Mouse (Mus musculus): ENCODE results near the gene Htra3.

Htra3 gene

DNA sequence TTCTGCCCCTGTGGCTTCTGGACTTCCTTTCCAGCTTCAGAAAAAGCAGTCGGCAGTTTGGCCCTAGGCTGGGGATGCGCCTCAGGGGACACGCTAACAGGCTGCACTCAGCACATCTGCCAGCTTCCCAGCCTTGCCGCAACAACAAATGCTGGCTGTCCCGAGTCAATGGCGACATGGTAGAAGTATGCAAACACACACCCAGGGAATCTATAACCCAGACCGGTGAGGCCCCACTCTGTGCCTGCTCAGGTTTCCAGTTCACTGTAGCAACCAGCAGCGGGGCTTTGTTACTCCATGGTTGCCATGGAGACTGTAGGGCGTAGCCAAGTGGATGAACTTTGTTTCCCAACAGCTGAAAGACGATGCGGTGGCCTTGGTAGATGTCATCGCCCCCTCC lies 70.2 kb downstream of the Htra3 start:
- DNase-seq, result peak; percentile 13 to 15

DNA sequence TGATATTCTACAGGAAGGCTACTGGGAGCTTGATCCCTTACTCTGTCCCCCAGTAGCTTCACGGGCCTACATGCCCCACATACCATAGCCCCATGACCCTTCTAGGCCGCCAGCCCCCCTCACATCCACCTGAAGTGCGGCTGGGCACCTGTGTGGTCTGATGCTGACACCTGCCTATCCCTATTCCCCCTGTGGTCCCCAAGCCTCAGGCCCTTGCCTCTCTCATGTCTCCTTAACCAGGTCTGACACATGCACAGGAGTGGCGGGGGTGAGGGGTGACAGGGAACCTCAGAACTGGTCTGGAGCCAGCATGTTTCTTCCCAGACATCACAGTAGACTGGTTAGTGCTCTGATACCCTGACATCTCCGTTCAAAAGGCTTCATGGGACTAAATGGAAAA lies 71.0 kb downstream of the Htra3 start:
- DNase-seq, result no peak

DNA sequence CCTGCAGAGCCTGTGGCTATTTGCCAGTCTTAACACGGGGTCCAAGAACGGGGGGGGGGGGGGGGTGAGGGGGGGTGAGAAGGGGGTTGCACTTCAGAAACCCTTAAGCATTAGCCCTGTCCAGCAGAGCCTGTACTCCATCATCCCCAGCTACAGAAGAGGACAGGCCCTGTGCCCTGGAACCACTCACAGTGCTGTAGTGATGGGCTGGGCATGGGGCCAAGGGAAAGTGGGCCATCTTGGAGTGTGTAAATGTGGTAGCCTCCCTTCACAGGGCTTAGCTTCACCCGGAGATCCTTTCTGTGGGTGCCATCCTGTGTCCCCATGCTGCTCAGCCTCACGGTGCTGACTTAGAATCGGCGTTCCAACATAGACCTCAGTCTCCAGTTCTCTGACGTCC lies 71.8 kb downstream of the Htra3 start:
- no peak for DNase-seq

DNA sequence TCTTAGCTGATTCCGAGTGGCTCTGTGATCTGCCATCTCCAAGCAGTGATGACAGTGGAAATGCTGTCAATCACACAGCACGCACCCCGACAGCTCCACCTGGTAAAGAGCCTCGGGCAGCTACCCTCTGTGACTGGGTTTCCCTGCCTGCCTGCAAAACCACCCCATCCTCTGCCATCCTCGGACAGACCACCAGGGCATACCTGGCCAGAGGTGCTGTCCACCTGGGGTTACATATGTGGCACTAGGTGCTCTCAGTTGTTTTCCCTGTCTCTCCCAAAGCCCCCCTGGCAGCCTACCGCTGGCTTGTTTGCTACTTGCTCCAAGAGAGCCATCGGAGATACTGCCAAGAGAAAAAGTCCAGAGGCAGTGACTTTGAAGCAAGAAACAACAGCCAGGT lies 72.8 kb downstream of the Htra3 start:
- DNase-seq, result no peak

DNA sequence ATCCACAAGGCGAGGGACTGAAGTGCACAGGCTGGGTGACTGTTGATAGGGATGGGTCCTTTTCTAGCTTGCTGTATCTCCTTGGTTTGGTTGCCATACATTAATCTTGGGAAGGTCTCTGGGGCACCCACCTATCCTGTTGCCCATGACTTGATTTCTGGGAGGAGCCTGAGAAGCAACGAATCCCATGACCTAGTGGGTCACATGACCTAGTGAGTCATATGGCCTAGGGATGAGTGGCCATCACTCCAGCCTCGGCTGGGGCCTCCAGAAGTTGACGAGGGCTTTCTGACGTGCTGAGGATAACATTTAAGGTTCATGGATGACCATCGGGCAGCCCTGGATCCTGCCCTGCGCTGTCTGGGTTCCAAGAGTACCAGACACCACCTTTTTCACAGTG lies 74.2 kb downstream of the Htra3 start:
- no peak for DNase-seq
